Mouse (Mus musculus): ENCODE data around the gene Msi2. TPM values are rescaled to one million over a fixed set of nuclear protein-coding genes. Genes with fewer than 3 reads are reported as not detected.

The Msi2 gene
- polyA plus RNA-seq, 1 experiment: 14.4 TPM

GRCm38 (mm10) chr11:88620158-88620973 is 97.9 kb downstream of the Msi2 start:
- TF ChIP-seq FLI1 (IDR thresholded peaks at IDR 0.05; ENCODE audit: low read length): no peak
- TF ChIP-seq GATA1 (IDR thresholded peaks at IDR 0.05; ENCODE audit: borderline replicate concordance, low read length): no peak
- Histone ChIP-seq H3K9me3 (no peaks in the 10 kb centered on the region), H3K4me1 (peaks cover 64% of the 10 kb centered on the region), H3K36me3 (replicated peaks; ENCODE audit: low read length) (peaks cover 47% of the 10 kb centered on the region), H3K27me3 (replicated peaks) (no peaks in the 10 kb centered on the region), H3K4me3 (replicated peaks) (no peak overlapping the region)

- Histone ChIP-seq H3K9me3 (no peaks in the 10 kb centered on the region), H3K4me3 (replicated peaks) (no peak overlapping the region), H3K27me3 (replicated peaks) (no peaks in the 10 kb centered on the region), H3K4me1 (peaks cover 69% of the 10 kb centered on the region), H3K36me3 (replicated peaks; ENCODE audit: low read length) (peaks cover 45% of the 10 kb centered on the region)
- TF ChIP-seq GATA1 (IDR thresholded peaks at IDR 0.05; ENCODE audit: borderline replicate concordance, low read length): no peak
- TF ChIP-seq FLI1 (IDR thresholded peaks at IDR 0.05; ENCODE audit: low read length): no peak
Observed at GRCm38 (mm10) chr11:88619468-88620157, 98.7 kb downstream of the Msi2 start.

GRCm38 (mm10) chr11:88618732-88619309 is 99.5 kb downstream of the Msi2 start:
- Histone ChIP-seq H3K4me1 (peaks cover 69% of the 10 kb centered on the region), H3K27me3 (replicated peaks) (no peaks in the 10 kb centered on the region), H3K36me3 (replicated peaks; ENCODE audit: low read length) (peaks cover 40% of the 10 kb centered on the region), H3K4me3 (replicated peaks) (no peak overlapping the region), H3K9me3 (no peaks in the 10 kb centered on the region)
- TF ChIP-seq GATA1 (IDR thresholded peaks at IDR 0.05; ENCODE audit: borderline replicate concordance, low read length) (no peak), FLI1 (IDR thresholded peaks at IDR 0.05; ENCODE audit: low read length) (no peak)

GRCm38 (mm10) chr11:88618005-88618501 is 100.3 kb downstream of the Msi2 start:
- Histone ChIP-seq H3K4me3 (replicated peaks) (no peak overlapping the region), H3K9me3 (no peaks in the 10 kb centered on the region), H3K27me3 (replicated peaks) (no peaks in the 10 kb centered on the region), H3K4me1 (peaks cover 68% of the 10 kb centered on the region), H3K36me3 (replicated peaks; ENCODE audit: low read length) (peaks cover 37% of the 10 kb centered on the region)
- TF ChIP-seq FLI1 (IDR thresholded peaks at IDR 0.05; ENCODE audit: low read length) (no peak), GATA1 (IDR thresholded peaks at IDR 0.05; ENCODE audit: borderline replicate concordance, low read length) (no peak)

- H3K9me3 ChIP-seq: no peaks in the 10 kb centered on the region
- H3K36me3 ChIP-seq (replicated peaks; ENCODE audit: low read length): peaks cover 42% of the 10 kb centered on the region
- H3K4me3 ChIP-seq (replicated peaks): no peak overlapping the region
- TF ChIP-seq GATA1 (IDR thresholded peaks at IDR 0.05; ENCODE audit: borderline replicate concordance, low read length): no peak
- peaks cover 68% of the 10 kb centered on the region for H3K4me1 ChIP-seq
- H3K27me3 ChIP-seq (replicated peaks): no peaks in the 10 kb centered on the region
Observed at GRCm38 (mm10) chr11:88617380-88617779, 100.9 kb downstream of the Msi2 start.

GRCm38 (mm10) chr11:88614527-88615305 is 103.6 kb downstream of the Msi2 start:
- no peak for TF ChIP-seq GATA1 (IDR thresholded peaks at IDR 0.05; ENCODE audit: borderline replicate concordance, low read length)
- TF ChIP-seq FLI1 (IDR thresholded peaks at IDR 0.05; ENCODE audit: low read length): no peak
- peak overlapping the region; percentile 75 for H3K4me3 ChIP-seq (replicated peaks)
- H3K36me3 ChIP-seq (replicated peaks; ENCODE audit: low read length): peaks cover 53% of the 10 kb centered on the region
- no peaks in the 10 kb centered on the region for H3K27me3 ChIP-seq (replicated peaks)
- H3K4me1 ChIP-seq: peaks cover 62% of the 10 kb centered on the region
- no peaks in the 10 kb centered on the region; the same call in 1 of the 2 replicates for H3K9me3 ChIP-seq

- Histone ChIP-seq H3K36me3 (replicated peaks; ENCODE audit: low read length) (peaks cover 51% of the 10 kb centered on the region), H3K4me1 (peaks cover 65% of the 10 kb centered on the region), H3K4me3 (replicated peaks) (peak overlapping the region; percentile 75)
Observed at GRCm38 (mm10) chr11:88613771-88614526, 104.4 kb downstream of the Msi2 start.

GRCm38 (mm10) chr11:88613008-88613407 is 105.3 kb downstream of the Msi2 start:
- H3K9me3 ChIP-seq: no peaks in the 10 kb centered on the region; the same call in 1 of the 2 replicates
- H3K4me1 ChIP-seq: peaks cover 69% of the 10 kb centered on the region
- TF ChIP-seq GATA1 (IDR thresholded peaks at IDR 0.05; ENCODE audit: borderline replicate concordance, low read length) (no peak), FLI1 (IDR thresholded peaks at IDR 0.05; ENCODE audit: low read length) (no peak)
- no peaks in the 10 kb centered on the region for H3K27me3 ChIP-seq (replicated peaks)
- peaks cover 45% of the 10 kb centered on the region for H3K36me3 ChIP-seq (replicated peaks; ENCODE audit: low read length)
- H3K4me3 ChIP-seq (replicated peaks): no peak overlapping the region

More at GRCm38 (mm10) chr11:88613771-88614526, 104.4 kb downstream of the Msi2 start:
- no peaks in the 10 kb centered on the region for H3K27me3 ChIP-seq (replicated peaks)
- TF ChIP-seq FLI1 (IDR thresholded peaks at IDR 0.05; ENCODE audit: low read length): no peak
- TF ChIP-seq GATA1 (IDR thresholded peaks at IDR 0.05; ENCODE audit: borderline replicate concordance, low read length): no peak
- no peaks in the 10 kb centered on the region; the same call in 1 of the 2 replicates for H3K9me3 ChIP-seq
